Mouse (Mus musculus) small intestine, adult 2 months (tissue): ENCODE results near the gene Casq2. TPM values are rescaled to one million over a fixed set of nuclear protein-coding genes. Genes with fewer than 3 reads are reported as not detected.

Source experiments
- H3K27ac ChIP-seq: fragments of 200-500 bp; 2 replicates; pipeline ENCODE4 v1.5.1; 2012; ENCODE audit warnings: low read depth, low read length, control low read depth, inconsistent platforms; ENCODE audit not compliant: insufficient read depth
- H3K27me3 ChIP-seq: fragments of 200-500 bp; 2 replicates; pipeline ENCODE4 v1.6.1; 2012; ENCODE audit warnings: mild to moderate bottlenecking, moderate library complexity, low read length, inconsistent platforms; ENCODE audit not compliant: control insufficient read depth, insufficient read depth
- H3K36me3 ChIP-seq: fragments of 200-500 bp; 2 replicates; pipeline ENCODE4 v1.6.1; 2012; ENCODE audit warnings: mild to moderate bottlenecking, low read length, control low read depth, inconsistent platforms; ENCODE audit not compliant: control insufficient read depth, insufficient read depth
- H3K4me1 ChIP-seq: fragments of 200-500 bp; 2 replicates; pipeline ENCODE4 v1.6.1; 2012; ENCODE audit warnings: low read length, inconsistent platforms, mixed read lengths; ENCODE audit not compliant: control insufficient read depth, insufficient read depth, insufficient read length
- H3K4me3 ChIP-seq: fragments of 200-500 bp; 2 replicates; pipeline ENCODE4 v1.5.1; 2012; ENCODE audit warnings: low read depth, mild to moderate bottlenecking, control low read depth, inconsistent platforms, low read length, moderate library complexity
- CTCF ChIP-seq: fragments of 200-500 bp; IDR thresholded peaks from 2 replicates; pipeline ENCODE4 v1.5.1; 2012; ENCODE audit warnings: low read depth, mild to moderate bottlenecking, control low read depth, inconsistent platforms, low read length, moderate library complexity, mixed read lengths; ENCODE audit not compliant: insufficient replicate concordance, insufficient read length; ENCODE audit errors: extremely low read depth
- POLR2A ChIP-seq: fragments of 200-500 bp; IDR thresholded peaks from 2 replicates; pipeline ENCODE4 v1.6.1; 2012; ENCODE audit warnings: low read depth, mild to moderate bottlenecking, control low read depth, inconsistent platforms, low read length, moderate library complexity
- WGBS: fragments of 180-500 bp; shearing (Covaris S2); methylation state at CpG from one replicate; pipeline ENCODE4 v1.1.7; 2018; 5-methylcytosine and 5-hydroxymethylcytosine counted together
- polyA plus RNA-seq: library from polyadenylated mRNA; depleted of rRNA; stranded (reverse); fragments of >200 nt; gene quantifications from 2 replicates; pipeline ENCODE4 v1.2.3, GENCODE M21; 2012; rRNA removed

Casq2 gene
- polyA plus RNA-seq, 1 experiment: 1.1 TPM

DNA sequence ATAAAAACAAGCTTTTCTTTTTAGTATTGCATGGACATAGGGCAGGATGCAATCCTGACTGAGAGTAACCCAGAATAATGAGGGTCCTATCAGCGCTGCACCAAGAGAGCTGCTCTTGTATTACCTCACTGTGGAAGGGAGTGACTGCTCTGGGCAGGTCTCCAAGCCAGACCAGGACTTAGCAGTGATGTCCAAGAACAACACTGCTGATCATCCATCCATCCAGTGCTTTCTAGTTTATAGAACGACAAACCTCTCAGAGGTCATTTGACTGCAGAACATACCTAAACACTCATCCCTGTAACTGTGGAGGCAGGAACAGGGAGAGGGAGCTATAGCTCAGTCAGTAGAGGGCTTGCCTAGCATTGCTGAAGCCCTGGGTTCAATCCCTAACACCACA, 106.4 kb downstream of the Casq2 start:
- H3K36me3 ChIP-seq: no peaks in the 10 kb centered on the region
- no peak overlapping the region for H3K4me3 ChIP-seq
- H3K4me1 ChIP-seq: no peaks in the 10 kb centered on the region; the same call in 1 of the 2 replicates
- 80% methylated on average over 2 of the region's 2 CpGs for WGBS
- no peak for TF ChIP-seq POLR2A
- TF ChIP-seq CTCF: no peak
- no peak overlapping the region for H3K27ac ChIP-seq
- H3K27me3 ChIP-seq: no peaks in the 10 kb centered on the region

DNA sequence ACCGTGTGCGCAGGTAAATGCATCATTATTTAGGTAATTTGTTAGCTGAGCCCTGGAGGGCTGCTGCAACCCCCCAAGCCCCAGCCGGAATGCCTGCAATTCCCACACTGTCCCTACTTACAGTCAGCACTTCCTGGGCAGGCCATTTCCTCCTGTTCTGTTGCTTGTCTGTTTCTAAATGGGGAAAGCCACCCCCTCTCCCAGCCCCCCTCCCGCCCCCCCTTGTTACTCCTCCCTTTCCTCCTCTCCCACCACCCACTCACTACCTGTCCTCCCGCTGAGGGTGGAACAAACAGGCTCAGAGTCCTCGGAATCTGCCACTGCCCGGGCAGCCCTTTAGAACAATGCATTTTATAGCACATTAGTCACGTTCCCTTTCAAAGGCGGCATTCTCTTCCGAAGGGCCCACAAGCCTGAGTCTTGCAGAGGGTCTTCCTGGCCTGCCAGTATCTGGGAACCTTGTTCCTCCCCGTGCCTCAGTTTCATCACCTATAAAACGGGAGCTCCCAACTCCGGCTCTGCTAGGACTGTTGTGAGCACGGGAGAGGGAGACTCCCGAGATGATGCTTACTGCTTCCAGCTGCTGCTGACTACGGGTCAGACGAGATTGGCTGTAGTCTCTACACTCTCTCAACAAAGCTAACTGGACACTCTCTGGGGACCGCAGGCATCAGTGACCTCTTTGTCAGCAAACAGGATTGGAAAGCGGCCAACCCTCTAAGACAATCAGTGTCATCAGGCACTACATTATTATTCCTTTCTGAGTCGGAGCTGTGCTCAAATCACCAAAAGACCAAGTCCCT, 107.5 kb downstream of the Casq2 start:
- Histone ChIP-seq H3K27me3 (no peaks in the 10 kb centered on the region), H3K36me3 (no peaks in the 10 kb centered on the region), H3K4me1 (peaks cover 3% of the 10 kb centered on the region), H3K27ac (no peak overlapping the region), H3K4me3 (no peak overlapping the region)
- 64% methylated on average over 20 of the region's 20 CpGs for WGBS
- TF ChIP-seq CTCF (no peak), POLR2A (no peak)

- Histone ChIP-seq H3K4me3 (no peak overlapping the region), H3K36me3 (no peaks in the 10 kb centered on the region), H3K4me1 (peaks cover 3% of the 10 kb centered on the region), H3K27ac (no peak overlapping the region), H3K27me3 (no peaks in the 10 kb centered on the region)
- TF ChIP-seq CTCF: no peak
- no peak for TF ChIP-seq POLR2A
- 69% methylated on average over 11 of the region's 11 CpGs for WGBS
Measured at GRCm38 (mm10) chr3:102194291-102195051, 108.3 kb downstream of the Casq2 start.

DNA sequence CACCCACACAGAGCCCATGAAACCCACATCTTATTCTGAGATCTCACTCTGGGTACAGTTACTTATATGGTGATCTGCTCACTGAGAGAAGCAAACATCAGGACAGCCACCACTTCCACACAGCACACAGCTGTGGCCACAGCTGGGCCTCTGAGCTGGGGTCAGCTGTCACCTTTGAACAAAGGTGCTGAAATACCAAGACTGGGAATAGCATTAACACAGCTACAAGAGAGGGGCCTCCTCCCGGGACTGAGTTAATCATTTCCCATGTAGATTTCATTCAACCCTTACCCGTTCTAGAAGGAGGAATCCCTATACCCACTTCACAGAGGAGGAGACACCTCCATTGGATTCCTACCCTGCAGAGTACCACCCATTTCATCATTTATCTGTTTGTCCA, 109.5 kb downstream of the Casq2 start:
- Histone ChIP-seq H3K27ac (no peak overlapping the region), H3K4me3 (no peak overlapping the region), H3K36me3 (no peaks in the 10 kb centered on the region), H3K27me3 (no peaks in the 10 kb centered on the region), H3K4me1 (peaks cover 3% of the 10 kb centered on the region)
- TF ChIP-seq CTCF (no peak), POLR2A (no peak)
- WGBS: 44% methylated on average over 2 of the region's 2 CpGs

Other genes with a start within 250 kb of the Casq2 start
- 0.35 and 0.38 TPM in 2 replicates for gene Mab21l3, start 237.5 kb upstream of the Casq2 start, polyA plus RNA-seq
- gene Slc22a15, start 162.0 kb upstream of the Casq2 start, polyA plus RNA-seq: 4.9 and 5.0 TPM in 2 replicates
- 0.05 TPM in 1 of 2 replicates, not detected in the other for gene Nhlh2, start 76.3 kb upstream of the Casq2 start, polyA plus RNA-seq
- 6.2 and 7.7 TPM in 2 replicates for gene Vangl1, start 118.3 kb downstream of the Casq2 start, polyA plus RNA-seq